Mouse (Mus musculus) megakaryocyte progenitor cell, adult 5-6 weeks (primary cell): ENCODE results near the gene Amotl1. TPM values are rescaled to one million over a fixed set of nuclear protein-coding genes. Genes with fewer than 3 reads are reported as not detected.
"Not testable (repeated sequence)": the region's sequence is repeated elsewhere in the genome, so short reads cannot be mapped to it uniquely, and the experiment has no call there.

Experiments used
- ATAC-seq: replicated peaks from 2 replicates; pipeline ENCODE4 v1.8.0; 2016; ENCODE audit warnings: mild to moderate bottlenecking, moderate TSS enrichment, inconsistent platforms; ENCODE audit not compliant: poor library complexity
- total RNA-seq, 2 experiments: library from RNA; stranded (forward) in 1 of 2; stranded (reverse) in 1 of 2; fragments of 157-497, 149-512 nt in 1 of 2; fragments of 200-1000 nt in 1 of 2; gene quantifications; 2 replicates each; pipeline versions ENCODE4 v1.2.3 to v1.2.4; 2015 to 2017

Amotl1 gene
- not detected in 2 replicates for total RNA-seq (2015)
- total RNA-seq (2017): 0.24 TPM in 1 of 2 replicates, not detected in the other

- ATAC-seq: no peak
Observed at GRCm38 (mm10) chr9:14644956-14645355, at the start of gene Amotl1. Gene Amotl1 (minus strand): TSS chr9:14645056.

GRCm38 (mm10) chr9:14689376-14690108 lies 44.7 kb upstream of the Amotl1 start:
- ATAC-seq: no peak

DNA sequence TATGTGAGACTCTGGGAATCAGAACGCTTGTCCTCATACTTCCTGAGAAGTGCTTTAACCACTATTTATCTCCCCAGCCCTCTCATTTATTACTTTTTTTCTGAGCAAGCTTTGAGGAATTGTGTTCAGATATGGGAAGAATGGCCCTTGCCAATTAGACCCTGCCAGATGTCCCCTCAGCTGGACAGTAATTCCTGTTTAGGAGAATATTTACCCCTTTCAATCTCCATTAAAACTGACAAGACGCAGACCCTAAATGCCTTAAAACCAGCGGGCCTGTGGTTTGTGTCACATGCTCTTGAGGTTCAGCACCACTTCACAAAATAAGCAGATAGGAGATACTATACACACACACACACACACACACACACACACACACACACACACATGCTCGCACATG lies 39.5 kb upstream of the Amotl1 start:
- ATAC-seq: no peak

DNA sequence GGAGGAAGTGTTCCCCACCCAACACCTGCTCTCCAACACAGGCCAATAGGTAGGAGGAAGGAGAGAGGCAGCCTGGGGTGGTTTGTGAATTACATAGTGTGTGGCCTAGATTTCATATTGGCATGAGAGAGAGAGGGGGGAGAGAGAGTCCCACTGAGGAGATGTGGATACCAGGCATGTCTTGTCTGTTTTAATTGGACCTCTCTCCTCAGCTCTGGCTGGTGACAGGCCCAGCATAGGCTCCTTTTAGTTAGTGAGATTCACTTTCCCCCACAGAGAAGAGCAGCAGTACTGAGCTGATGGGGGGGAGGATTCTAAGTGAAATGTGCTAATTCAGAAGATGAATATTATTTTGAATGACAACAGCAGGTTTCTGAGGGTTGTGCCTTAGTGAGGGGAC lies 37.9 kb upstream of the Amotl1 start:
- ATAC-seq: no peak

- ATAC-seq: no peak
Observed at GRCm38 (mm10) chr9:14680584-14680983, 35.7 kb upstream of the Amotl1 start.

DNA sequence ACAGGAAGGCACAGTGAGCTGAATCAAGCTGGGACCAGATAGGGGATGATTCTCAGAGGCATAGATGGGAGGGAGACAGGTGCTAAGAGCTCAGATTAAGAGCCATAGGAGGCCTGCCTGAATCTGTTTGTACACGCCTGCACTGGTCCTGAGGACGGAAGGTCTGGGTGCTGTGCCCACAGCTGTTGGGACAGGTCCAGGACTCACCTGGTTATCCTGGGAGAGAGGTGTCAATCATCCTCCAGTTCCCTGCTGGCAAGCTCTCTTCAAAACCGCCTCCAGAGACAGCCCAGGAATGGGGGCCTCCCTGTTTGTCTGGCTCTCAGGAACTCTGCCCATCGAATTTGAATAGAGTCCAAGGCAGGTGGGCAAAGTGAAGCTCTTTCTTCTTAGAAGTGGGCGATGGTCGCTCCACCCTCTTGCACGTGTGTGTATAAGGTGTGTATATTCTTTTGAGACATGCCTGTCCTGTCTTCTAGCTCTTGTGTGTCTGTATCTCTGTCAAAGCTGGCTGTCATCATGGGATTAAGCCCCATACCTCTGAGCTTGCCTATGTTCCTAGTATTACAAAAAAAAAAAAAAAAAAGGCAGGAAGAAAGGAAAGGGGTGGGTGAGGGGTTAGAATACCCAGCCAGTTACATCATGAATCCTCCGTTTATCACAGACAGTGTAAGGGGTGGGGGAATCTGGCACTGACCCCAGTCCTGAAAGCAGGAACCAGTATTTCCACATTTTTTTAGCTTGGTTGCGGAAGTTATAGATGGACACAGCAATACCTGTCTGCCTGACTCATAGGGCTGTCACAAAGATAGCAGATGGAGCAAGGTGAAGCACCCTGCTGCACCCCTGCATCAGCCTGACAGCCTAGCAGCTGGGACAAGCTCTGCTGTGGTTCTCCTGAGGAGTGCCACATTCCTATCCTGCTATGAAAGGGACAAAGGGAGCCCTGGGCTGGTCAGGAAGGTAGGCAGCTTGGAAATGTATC lies 31.1 kb upstream of the Amotl1 start:
- ATAC-seq: no peak

- no peak for ATAC-seq
Observed at GRCm38 (mm10) chr9:14674506-14674905, 29.6 kb upstream of the Amotl1 start.

DNA sequence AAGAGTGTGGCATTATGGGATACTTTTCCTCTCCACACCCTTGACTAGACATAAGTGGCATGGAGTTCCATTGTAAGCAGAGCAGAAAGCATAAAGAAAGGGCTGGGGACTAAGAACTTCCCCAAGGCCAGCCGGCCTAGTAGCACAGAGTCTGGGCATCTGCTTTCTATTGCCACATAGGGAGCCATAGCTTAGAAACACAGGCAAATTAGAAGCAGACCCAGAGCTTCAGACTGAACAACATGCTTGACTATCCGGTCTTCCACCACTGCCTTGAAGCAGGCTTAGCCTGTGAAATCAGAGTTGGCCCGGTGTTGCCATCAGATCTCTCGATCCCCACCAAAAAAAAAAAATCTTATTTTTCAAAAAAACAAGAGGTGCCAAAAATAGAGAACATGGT lies 28.3 kb upstream of the Amotl1 start:
- no peak for ATAC-seq

DNA sequence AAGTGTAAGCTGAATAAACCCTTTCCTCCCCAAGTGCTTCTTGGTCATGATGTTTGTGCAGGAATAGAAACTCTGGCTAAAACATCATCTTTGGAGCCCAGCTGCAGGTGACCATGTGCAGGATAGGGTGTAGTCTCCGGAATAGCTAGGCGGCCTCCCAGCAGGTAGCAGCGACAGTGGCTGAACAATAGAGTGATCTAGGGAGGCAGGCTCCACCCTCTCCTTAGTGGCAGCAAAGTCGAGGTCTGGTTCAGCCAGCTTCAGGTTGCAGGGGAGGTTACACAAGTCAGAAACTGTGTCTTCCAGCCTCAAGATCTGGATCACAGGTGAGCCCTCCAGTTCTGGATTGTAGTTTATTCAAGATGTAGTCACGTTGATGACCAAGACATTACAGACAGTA lies 27.1 kb upstream of the Amotl1 start:
- not testable (repeated sequence) for ATAC-seq

DNA sequence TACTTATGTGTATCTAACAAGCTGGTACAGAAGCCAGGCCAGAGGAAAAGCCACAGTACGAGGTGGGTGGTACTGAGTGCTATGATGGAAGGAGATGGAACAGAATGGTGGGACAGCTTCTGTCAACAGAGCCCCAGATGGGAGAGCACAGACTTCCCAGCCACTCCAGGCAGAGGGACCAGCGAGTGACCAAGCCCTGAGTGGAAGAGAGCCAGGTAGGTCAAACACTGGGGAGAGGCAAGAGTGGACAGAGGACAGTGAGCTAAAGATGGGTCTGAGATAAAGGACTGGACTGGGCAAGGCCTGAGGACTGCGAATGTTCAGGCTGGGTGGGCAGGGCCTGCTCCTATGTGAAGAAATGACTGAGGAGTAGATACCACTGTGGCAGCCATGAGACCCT lies 23.5 kb upstream of the Amotl1 start:
- ATAC-seq: no peak

DNA sequence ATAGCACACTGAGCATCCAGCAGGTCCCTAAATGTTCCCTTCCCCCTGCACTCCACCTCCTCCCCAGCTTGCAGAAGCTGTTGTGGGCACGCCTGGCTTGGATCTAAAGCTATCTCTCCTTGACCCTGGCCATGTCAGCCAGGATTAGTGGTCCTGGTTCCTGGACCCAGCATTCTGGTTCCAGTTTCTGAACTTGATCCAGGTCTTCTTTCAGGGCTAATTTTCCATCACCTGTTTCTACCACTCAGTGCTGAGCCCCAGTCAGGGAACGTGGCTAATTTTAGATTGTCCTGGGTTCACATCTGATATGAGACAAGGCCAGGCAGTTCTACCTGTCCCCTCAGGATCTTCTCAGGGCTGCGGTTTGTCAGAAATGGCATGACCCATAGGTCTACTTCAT lies 21.2 kb upstream of the Amotl1 start:
- ATAC-seq: no peak

GRCm38 (mm10) chr9:14663591-14663990 lies 18.7 kb upstream of the Amotl1 start:
- no peak for ATAC-seq

DNA sequence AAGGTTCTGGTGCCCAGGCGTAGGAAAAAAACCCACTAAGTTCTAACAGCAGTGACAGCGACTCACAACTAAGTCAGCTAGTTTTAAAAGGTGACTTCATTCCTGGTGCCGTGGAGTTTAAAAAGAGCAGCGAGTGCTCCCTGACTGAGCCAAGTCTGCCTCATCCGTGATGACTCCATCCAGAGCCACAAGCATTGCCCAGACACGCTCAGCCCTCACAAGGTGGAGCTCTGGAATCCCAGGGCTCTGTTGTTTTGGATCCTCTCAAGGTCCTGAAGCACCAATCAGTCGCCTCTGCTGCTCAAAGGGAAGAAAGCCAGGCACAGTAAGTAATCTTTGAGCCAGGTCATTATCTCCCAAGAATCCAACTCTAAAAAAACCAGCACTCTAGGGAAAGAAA lies 18.0 kb upstream of the Amotl1 start:
- ATAC-seq: no peak

GRCm38 (mm10) chr9:14662138-14662537 lies 17.3 kb upstream of the Amotl1 start:
- no peak for ATAC-seq

DNA sequence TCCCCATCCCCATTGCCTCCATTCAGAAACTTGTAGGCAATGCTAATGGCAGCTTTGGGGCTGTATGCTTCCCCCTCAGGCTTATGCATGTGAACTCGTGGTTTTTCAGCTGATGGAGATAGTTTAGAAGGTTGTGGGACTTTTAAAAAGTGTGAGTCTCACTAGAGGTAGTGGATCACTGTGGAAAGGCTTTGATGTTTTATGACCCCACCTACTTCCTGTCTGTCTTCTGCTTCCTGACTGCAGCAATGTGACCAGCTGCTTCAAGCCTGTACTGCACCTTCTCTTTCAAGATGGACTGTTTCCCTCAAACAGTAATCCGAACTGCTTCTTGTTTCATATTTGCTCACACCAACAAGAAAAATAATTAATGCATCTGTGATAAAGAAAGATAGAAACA lies 13.1 kb upstream of the Amotl1 start:
- no peak for ATAC-seq

DNA sequence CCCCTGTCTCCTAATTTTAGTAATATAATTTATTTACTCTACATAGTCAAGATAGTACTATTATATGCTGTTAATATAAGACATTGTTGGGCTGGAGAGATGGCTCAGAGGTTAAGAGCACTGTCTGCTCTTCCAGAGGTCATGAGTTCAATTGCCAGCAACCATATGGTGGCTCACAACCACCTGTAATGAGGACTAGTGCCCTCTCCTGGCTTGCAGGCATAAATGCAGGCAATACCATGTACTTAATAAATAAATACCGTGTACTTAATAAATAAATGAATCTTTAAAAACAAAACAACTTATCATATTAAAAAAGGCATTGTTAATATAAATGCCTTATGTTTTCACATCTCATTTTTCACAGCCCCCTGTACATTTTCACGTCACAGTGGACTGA lies 9.2 kb upstream of the Amotl1 start:
- no peak for ATAC-seq

DNA sequence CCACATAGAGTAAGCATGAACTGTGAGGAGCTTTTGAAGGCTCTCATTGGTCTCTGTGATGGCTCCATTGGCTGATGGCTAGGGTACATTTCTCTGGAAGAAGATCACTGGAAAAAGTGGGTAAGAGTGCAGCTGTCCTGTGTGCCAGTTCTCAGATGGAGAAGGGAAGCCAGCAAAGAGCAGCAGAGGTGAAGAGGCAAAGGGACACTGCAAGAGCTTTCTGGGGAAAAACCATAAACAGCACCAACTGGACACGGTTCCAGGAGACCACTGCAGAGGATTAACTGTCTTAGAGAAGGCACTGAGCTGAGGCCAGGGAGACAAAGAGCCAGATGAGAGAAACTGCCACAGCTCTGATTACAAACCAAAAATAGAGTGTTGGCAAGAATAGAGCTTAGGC lies 7.9 kb upstream of the Amotl1 start:
- ATAC-seq: no peak

- ATAC-seq: no peak
Observed at GRCm38 (mm10) chr9:14647849-14648248, 3.0 kb upstream of the Amotl1 start.

DNA sequence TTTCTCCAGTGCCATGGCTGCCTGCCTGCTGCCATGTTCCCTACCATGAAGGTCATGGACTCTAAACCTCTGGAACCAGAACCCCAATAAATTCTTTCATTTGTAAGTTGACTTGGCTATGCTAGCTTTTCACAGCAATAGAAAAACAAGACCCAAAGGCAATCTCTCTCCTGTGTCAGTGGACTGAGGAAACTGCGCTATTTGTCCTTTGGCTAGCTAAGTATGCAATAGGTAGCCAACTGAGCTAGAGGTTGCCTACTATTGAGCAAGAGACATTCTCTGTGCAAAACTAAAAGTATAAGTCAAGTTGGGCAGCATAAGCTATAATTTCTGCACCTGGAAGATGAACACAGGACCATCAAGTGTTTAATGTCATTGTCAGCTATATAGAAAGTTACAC lies 1.8 kb upstream of the Amotl1 start:
- ATAC-seq: no peak

GRCm38 (mm10) chr9:14646061-14646460 lies 1.2 kb upstream of the Amotl1 start:
- no peak for ATAC-seq

DNA sequence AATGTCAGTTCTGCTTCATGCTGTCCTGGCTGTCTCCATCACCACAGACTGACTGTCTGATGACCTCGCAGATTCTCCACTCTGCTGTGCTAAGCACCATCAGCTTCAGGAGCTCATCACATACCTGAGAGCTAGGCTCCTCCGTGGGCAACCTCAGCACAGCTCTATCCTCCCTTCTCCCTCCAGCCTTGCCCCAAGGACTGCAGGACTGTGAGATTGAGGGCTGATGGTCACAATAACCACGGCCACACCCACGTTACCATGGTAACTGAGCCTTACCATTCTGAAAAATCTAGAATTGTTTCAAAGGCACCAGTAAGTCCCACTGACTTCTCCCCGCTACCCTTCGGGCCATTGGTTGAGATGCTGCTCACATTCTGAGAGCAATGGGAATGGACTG lies 1.5 kb downstream of the Amotl1 start:
- no peak for ATAC-seq
